Mouse (Mus musculus) stomach, postnatal 0 days (tissue): ENCODE data around the gene Tbx18. TPM values are rescaled to one million over a fixed set of nuclear protein-coding genes. Genes with fewer than 3 reads are reported as not detected.

Experiments
- ATAC-seq: fragments of 200-750 bp; cut with Nextera tagmentation; 2 replicates; pipeline ENCODE4 v1.8.0; 2017; ENCODE audit not compliant: low FRiP score, low TSS enrichment
- DNase-seq: peaks from one replicate; pipeline ENCODE4 v3.0.0-alpha.2; 2016; ENCODE audit warnings: low spot score
- H3K27ac ChIP-seq: fragments of 300-500 bp; sonication (generic); replicated peaks from 2 replicates; pipeline ENCODE4 v1.5.1; 2014; ENCODE audit warnings: mild to moderate bottlenecking, control low read depth
- H3K27me3 ChIP-seq: fragments of 300-500 bp; sonication (generic); 2 replicates; pipeline ENCODE4 v1.6.1; 2014; ENCODE audit warnings: low read length; ENCODE audit not compliant: control insufficient read depth, insufficient read depth
- H3K36me3 ChIP-seq: fragments of 300-500 bp; sonication (generic); 2 replicates; pipeline ENCODE4 v1.6.1; 2014; ENCODE audit warnings: low read length, mixed read lengths; ENCODE audit not compliant: control insufficient read depth, insufficient read depth
- H3K4me1 ChIP-seq: fragments of 300-500 bp; sonication (generic); replicated peaks from 2 replicates; pipeline ENCODE4 v1.6.1; 2014; ENCODE audit warnings: antibody characterized with exemption; ENCODE audit not compliant: control insufficient read depth, insufficient read depth
- H3K4me2 ChIP-seq: fragments of 300-500 bp; sonication (generic); replicated peaks from 2 replicates; pipeline ENCODE4 v1.6.1; 2014; ENCODE audit warnings: low read depth, mild to moderate bottlenecking, control low read depth, moderate library complexity
- H3K4me3 ChIP-seq: fragments of 300-500 bp; sonication (generic); 2 replicates; pipeline ENCODE4 v1.5.1; 2014; ENCODE audit warnings: low read depth, low read length, control low read depth
- H3K9ac ChIP-seq: fragments of 300-500 bp; sonication (generic); 2 replicates; pipeline ENCODE4 v1.6.1; 2014; ENCODE audit warnings: mild to moderate bottlenecking, low read length, control low read depth, mixed read lengths
- H3K9me3 ChIP-seq: fragments of 300-500 bp; sonication (generic); 2 replicates; pipeline ENCODE4 v1.6.1; 2016; ENCODE audit warnings: low read length; ENCODE audit not compliant: control insufficient read depth
- CTCF ChIP-seq: IDR thresholded peaks from 2 replicates; pipeline ENCODE4 v1.5.1; 2016; ENCODE audit warnings: antibody characterized with exemption, low read depth, mild to moderate bottlenecking, moderate library complexity
- EP300 ChIP-seq: optimal IDR thresholded peaks from 2 replicates; pipeline ENCODE3; 2016; ENCODE audit warnings: antibody characterized with exemption
- WGBS: fragments of 180-500 bp; shearing (Covaris S2); extraction: QIAGEN DNeasy Blood & Tissue Kit; methylation state at CpG from one replicate; pipeline ENCODE4 v1.1.7; 2014; 5-methylcytosine and 5-hydroxymethylcytosine counted together
- polyA plus RNA-seq: library from polyadenylated mRNA; unstranded; fragments of >200 nt; fragmentation: Nextera tagmentation; extraction: Ambion mirVana; gene quantifications from 2 replicates; pipeline ENCODE4 v1.2.1, GENCODE M21; 2015

The Tbx18 gene
- polyA plus RNA-seq = 0.08 and 0.18 TPM in 2 replicates

DNA sequence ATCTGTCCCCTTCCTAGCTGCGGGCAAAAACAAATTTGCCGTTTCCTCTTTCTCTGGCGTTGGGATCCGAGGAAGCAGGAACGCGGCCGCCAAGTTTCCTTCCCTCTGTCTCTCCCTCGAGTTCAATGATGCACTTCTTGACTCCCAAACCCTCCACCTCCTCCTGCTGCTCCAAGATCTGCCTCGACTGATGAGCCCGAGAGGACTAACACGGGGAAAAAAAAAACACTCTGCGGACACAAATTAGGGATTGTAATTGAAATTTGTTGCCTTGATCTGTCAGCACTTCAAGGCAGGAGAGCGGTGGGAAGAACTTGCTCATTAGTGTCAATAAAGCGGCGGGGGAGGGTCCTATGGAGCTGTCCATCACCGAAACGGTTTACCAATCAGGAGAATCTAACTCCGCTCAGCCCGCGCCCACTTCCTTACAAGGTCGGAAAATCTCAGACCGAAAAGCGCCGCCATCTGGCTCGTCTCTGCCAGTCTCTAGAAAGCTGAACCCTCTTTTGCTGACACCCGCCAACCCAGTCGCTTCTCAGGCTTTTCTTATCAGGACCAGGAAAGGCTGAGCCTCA is at the start of gene Tbx18:
Tbx18 (minus strand) TSS at position 300 of the 575 bp plus-strand sequence.
- no peaks in the 10 kb centered on the region; the same call in 1 of the 2 replicates for H3K4me1 ChIP-seq
- DNase-seq (peak; percentile 50), ATAC-seq (peak; percentile 40; the same call in 1 of the 2 replicates)
- TF ChIP-seq CTCF (peak; percentile 44), EP300 (no peak)
- H3K9ac ChIP-seq = peak within 1 kb of the TSS; percentile 48
- no peak within 1 kb of the TSS for H3K27ac ChIP-seq
- WGBS = under 1% methylated on average over 27 of the region's 27 CpGs
- H3K36me3 ChIP-seq = no peaks in the 10 kb centered on the region
- H3K4me2 ChIP-seq = peak within 1 kb of the TSS; percentile 65
- H3K27me3 ChIP-seq = peaks cover 25% of the 10 kb centered on the region; the same call in 1 of the 2 replicates
- H3K4me3 ChIP-seq = peak within 1 kb of the TSS; percentile 44
- no peaks in the 10 kb centered on the region for H3K9me3 ChIP-seq

DNA sequence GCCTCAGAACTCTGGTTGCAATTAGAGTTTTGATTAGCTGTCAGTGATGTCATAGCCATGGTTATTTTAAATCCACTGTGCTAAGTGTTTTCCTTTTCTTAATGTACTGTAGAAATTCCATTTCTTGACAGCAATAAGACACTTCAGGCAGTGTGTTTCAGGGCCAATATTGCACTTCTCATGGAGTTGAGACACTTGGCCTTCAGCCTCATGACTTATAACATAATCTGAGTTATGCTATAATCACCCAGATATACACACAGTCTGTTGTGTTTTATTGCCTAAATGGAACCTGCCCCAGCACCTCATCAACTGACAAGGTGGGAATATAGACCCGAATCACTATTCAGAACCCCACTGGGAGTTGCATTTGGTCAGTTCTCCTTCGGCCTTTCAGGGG is 42.9 kb upstream of the Tbx18 start:
- H3K9me3 ChIP-seq = no peaks in the 10 kb centered on the region
- DNase-seq (no peak), ATAC-seq (no peak)
- no peaks in the 10 kb centered on the region for H3K4me1 ChIP-seq
- H3K4me3 ChIP-seq = no peak overlapping the region
- no peak overlapping the region for H3K4me2 ChIP-seq
- H3K9ac ChIP-seq = no peak overlapping the region
- no peak overlapping the region for H3K27ac ChIP-seq
- H3K36me3 ChIP-seq = no peaks in the 10 kb centered on the region
- WGBS = 70% methylated on average over 2 of the region's 2 CpGs
- TF ChIP-seq CTCF (no peak), EP300 (no peak)
- H3K27me3 ChIP-seq = no peaks in the 10 kb centered on the region

DNA sequence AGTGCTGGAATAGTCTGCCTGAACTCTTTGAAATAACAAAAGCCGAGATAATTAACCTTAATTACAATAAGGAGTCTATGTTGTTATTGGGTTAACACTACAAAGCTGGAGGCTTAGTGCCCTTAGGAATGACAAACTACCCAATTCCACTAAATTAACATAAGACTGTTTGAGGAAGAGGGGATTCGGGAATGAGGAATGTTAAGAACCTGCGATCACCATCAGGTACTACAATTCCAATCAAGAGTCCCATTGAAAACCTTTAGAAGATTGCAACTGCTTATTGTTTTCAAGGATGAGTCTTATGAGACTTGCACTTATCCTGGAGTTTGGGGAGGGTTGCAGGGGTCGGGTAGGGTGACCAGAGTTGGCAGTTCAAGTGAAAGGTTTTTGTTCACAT is 24.6 kb upstream of the Tbx18 start:
- WGBS = 73% methylated on average over 4 of the region's 4 CpGs
- no peaks in the 10 kb centered on the region for H3K4me1 ChIP-seq
- ATAC-seq (no peak), DNase-seq (no peak)
- H3K36me3 ChIP-seq = no peaks in the 10 kb centered on the region
- H3K27me3 ChIP-seq = no peaks in the 10 kb centered on the region
- no peak overlapping the region for H3K4me3 ChIP-seq
- H3K4me2 ChIP-seq = no peak overlapping the region
- H3K9ac ChIP-seq = no peak overlapping the region
- no peak for TF ChIP-seq CTCF
- TF ChIP-seq EP300 = no peak
- no peak overlapping the region for H3K27ac ChIP-seq
- H3K9me3 ChIP-seq = no peaks in the 10 kb centered on the region

- DNase-seq = no peak
Observed at GRCm38 (mm10) chr9:87741599-87741998, 10.5 kb upstream of the Tbx18 start.

GRCm38 (mm10) chr9:87740667-87741066 is 9.6 kb upstream of the Tbx18 start:
- no peaks in the 10 kb centered on the region for H3K9me3 ChIP-seq
- peak overlapping the region; percentile 2; the same call in 1 of the 2 replicates for H3K4me3 ChIP-seq
- no peaks in the 10 kb centered on the region for H3K36me3 ChIP-seq
- TF ChIP-seq EP300 (no peak), CTCF (peak; percentile 79)
- 3% methylated on average over 11 of the region's 11 CpGs for WGBS
- H3K4me1 ChIP-seq = no peaks in the 10 kb centered on the region
- no peak overlapping the region for H3K4me2 ChIP-seq
- peaks cover 27% of the 10 kb centered on the region for H3K27me3 ChIP-seq
- H3K9ac ChIP-seq = no peak overlapping the region
- no peak overlapping the region for H3K27ac ChIP-seq
- ATAC-seq = peak; percentile 59
- peak; percentile 69 for DNase-seq

More at GRCm38 (mm10) chr9:87741599-87741998, 10.5 kb upstream of the Tbx18 start:
- H3K9ac ChIP-seq = no peak overlapping the region
- no peak overlapping the region for H3K4me2 ChIP-seq
- TF ChIP-seq CTCF (no peak), EP300 (no peak)
- H3K4me1 ChIP-seq = no peaks in the 10 kb centered on the region
- no peak overlapping the region for H3K27ac ChIP-seq
- H3K36me3 ChIP-seq = no peaks in the 10 kb centered on the region
- 71% methylated on average over 8 of the region's 8 CpGs for WGBS
- H3K4me3 ChIP-seq = no peak overlapping the region
- ATAC-seq = no peak
- peaks cover 20% of the 10 kb centered on the region for H3K27me3 ChIP-seq
- no peaks in the 10 kb centered on the region for H3K9me3 ChIP-seq

DNA sequence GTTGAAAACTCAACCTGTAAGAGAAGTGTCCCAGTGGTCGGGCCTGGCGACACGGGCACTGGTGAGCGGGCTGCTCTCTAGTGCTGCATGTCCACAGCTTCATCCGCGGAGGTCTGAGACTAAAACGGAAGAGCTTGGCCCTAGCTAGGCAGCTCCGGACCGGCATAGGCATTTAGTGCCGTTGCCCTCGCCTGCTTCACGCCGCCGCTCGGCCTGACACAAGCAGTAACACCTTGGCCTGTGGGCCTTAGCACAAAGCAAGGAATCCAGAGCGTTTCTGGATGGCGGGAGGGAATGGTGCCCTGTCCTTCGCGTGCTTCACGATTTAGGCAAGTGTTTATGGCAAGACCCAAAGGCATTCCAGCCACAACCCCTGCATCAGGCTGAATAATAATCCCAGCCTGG is 9.2 kb upstream of the Tbx18 start:
- peak overlapping the region; percentile 2; the same call in 1 of the 2 replicates for H3K4me3 ChIP-seq
- H3K4me1 ChIP-seq = no peaks in the 10 kb centered on the region
- H3K27me3 ChIP-seq = peaks cover 27% of the 10 kb centered on the region
- peak; percentile 14 for DNase-seq
- no peak for TF ChIP-seq CTCF
- TF ChIP-seq EP300 = no peak
- no peak overlapping the region for H3K27ac ChIP-seq
- ATAC-seq = 0 out of 2 replicates have a peak, but pooled peaks have one; percentile 12
- no peak overlapping the region for H3K9ac ChIP-seq
- no peaks in the 10 kb centered on the region for H3K36me3 ChIP-seq
- 11% methylated on average over 19 of the region's 20 CpGs for WGBS
- no peaks in the 10 kb centered on the region for H3K9me3 ChIP-seq
- no peak overlapping the region for H3K4me2 ChIP-seq
